Mouse (Mus musculus) left cerebral cortex, postnatal 36 days (tissue): ENCODE data around the gene Mcam. TPM values are rescaled to one million over a fixed set of nuclear protein-coding genes. Genes with fewer than 3 reads are reported as not detected.

Source experiments
- DNase-seq, 2 experiments: peaks; one replicate each; pipeline ENCODE4 v3.0.0; 2021 to 2022; ENCODE audit warnings: low spot score in 2 of 2, mixed read lengths in 1 of 2
- intact Hi-C: fragments of 180-260 bp; cut with DNase I; formaldehyde crosslinking; loops from one replicate; pipeline ENCODE4 v1.15.1; 2025
- total RNA-seq, 2 experiments: library from RNA; stranded (reverse); gene quantifications; 2 replicates each; pipeline ENCODE4 v1.2.3; 2021

Mcam gene
- total RNA-seq, 2 experiments from 2014 or later = 14.9 to 18.4 TPM

DNA sequence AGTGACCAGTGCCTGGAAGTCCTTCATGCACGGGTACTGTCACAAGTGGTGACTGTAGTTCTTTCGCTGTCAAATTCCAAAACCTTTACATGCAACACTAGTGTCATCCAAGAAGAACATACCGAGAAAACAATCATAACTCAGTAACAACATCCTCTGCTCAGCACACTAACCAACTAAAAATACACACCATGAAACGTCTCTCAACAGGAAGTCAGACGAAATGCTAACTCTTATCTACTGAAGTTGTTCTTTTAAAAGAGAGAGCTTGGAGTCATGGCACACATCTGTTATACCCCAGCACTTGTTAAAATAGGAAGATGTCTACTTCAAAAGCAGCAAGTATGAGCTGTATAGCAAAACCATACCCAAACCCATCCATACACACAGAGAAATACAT lies 47.3 kb downstream of the Mcam start:
- intact Hi-C loops = loop anchor here (10.0 kb wide), 1 partner anchor 53 kb away; the partner anchor contains the start of gene Cbl
- no peak for DNase-seq

DNA sequence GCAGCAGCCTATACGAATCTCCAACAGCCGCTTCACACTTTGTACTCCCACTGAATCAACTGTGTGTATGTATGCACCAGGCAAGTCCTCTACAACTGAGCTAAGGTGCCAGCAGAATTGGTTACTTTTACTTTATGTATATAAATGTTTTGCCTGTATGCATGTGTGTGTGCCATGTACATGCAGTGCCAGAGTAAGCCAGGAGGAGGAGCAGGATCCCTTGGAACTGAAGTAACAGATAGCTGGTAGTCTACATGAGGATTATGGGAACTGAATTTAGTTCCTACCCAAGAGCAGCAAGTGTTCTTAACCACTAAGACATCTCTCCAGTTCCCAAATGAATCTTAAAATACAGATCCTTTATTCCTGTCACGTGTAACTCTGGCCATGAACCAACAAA lies 48.0 kb downstream of the Mcam start:
- no peak for DNase-seq
- intact Hi-C loops = loop anchor here (10.0 kb wide), 1 partner anchor 53 kb away; the partner anchor contains the start of gene Cbl

- intact Hi-C loops = loop anchor here (10.0 kb wide), 1 partner anchor 47 kb away; the partner anchor contains the start of gene Cbl
- peak in 1 of 2 experiments; percentile 31 for DNase-seq
Observed at GRCm38 (mm10) chr9:44188223-44188622, 54.0 kb downstream of the Mcam start.

- intact Hi-C loops = no loop called here
- DNase-seq = no peak
Observed at GRCm38 (mm10) chr9:44191166-44191565, 56.9 kb downstream of the Mcam start.

DNA sequence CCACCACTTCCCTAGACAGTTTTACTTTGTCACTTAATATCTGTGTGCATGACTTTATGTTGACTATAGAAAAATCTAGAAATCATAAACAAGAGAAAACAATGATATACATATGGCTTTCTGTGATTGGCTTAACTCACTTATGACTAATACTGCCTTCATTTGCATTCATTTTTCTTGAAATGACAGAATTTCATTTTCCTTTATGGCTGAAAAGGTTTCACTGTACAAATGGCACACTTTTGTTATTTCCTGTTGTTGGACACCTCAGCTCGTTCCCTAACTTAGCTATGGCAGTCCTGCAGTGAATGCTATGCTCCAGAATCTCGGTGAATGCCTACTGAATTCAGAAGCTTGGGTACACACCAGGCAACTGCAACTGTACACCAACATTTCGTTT lies 58.0 kb downstream of the Mcam start:
- DNase-seq = no peak
- intact Hi-C loops = no loop called here

Other genes with a start within 250 kb of the Mcam start
- 100 to 1,000 TPM; 821 to 972 TPM for gene Thy1, start 91.1 kb upstream of the Mcam start, total RNA-seq
- 100 to 1,000 TPM; 110 to 113 TPM for gene Usp2, start 67.4 kb upstream of the Mcam start, total RNA-seq
- gene Mfrp, start 32.7 kb upstream of the Mcam start, total RNA-seq = under 1 TPM in 1 of 2 experiments, not detected in 1; 0.22 TPM
- gene C1qtnf5, start 27.2 kb upstream of the Mcam start, total RNA-seq = 10 to 100 TPM; 15.1 to 19.3 TPM
- 1 to 10 TPM in 1 of 2 experiments, not detected in 1; 1.0 TPM for gene Gm49380, start 21.0 kb upstream of the Mcam start, total RNA-seq
- 10 to 100 TPM; 29.2 to 35.7 TPM for gene Rnf26, start 21.0 kb upstream of the Mcam start, total RNA-seq
- gene Cbl, start 99.6 kb downstream of the Mcam start, total RNA-seq = 10 to 100 TPM; 45.2 to 65.1 TPM
- gene Ccdc153, start 106.2 kb downstream of the Mcam start, total RNA-seq = 1 to 10 TPM; 1.3 to 2.7 TPM
- gene Pdzd3, start 117.0 kb downstream of the Mcam start, total RNA-seq = under 1 TPM; 0.57 to 0.82 TPM
- 10 to 100 TPM; 12.1 to 14.1 TPM for gene Nlrx1, start 134.1 kb downstream of the Mcam start, total RNA-seq
- gene Abcg4, start 154.1 kb downstream of the Mcam start, total RNA-seq = 10 to 100 TPM; 56.6 to 65.0 TPM
- 10 to 100 TPM; 24.4 to 31.8 TPM for gene Hinfp, start 171.2 kb downstream of the Mcam start, total RNA-seq
- gene C2cd2l, start 185.8 kb downstream of the Mcam start, total RNA-seq = 100 to 1,000 TPM; 213 to 219 TPM
- gene Dpagt1, start 191.6 kb downstream of the Mcam start, total RNA-seq = 10 to 100 TPM; 12.3 to 15.8 TPM
- 10 to 100 TPM; 53.2 to 62.5 TPM for gene H2afx, start 200.2 kb downstream of the Mcam start, total RNA-seq
- gene Hmbs, start 209.8 kb downstream of the Mcam start, total RNA-seq = 10 to 100 TPM; 17.9 to 18.0 TPM
- 10 to 100 TPM; 52.5 to 55.5 TPM for gene Vps11, start 227.2 kb downstream of the Mcam start, total RNA-seq
- gene Hyou1, start 245.0 kb downstream of the Mcam start, total RNA-seq = 100 to 1,000 TPM; 113 to 146 TPM